Mouse (Mus musculus) spleen, adult 2 months (tissue): ENCODE measurements at regions not wholly inside any gene's neighbourhood (a gene's known extent, or its start where the extent isn't known, plus 50 kb on each side); places are given as distances from the start of the nearest gene placed in this dataset.

Source experiments
- DNase-seq, 2 experiments: peaks; one replicate each; pipeline versions ENCODE4 v3.0.0 to v3.0.0-alpha.2; 2012 to 2021; ENCODE audit warnings: low spot score in 2 of 2, low read depth in 1 of 2
- H3K27ac ChIP-seq: fragments of 200-500 bp; 2 replicates; pipeline ENCODE4 v1.5.1; 2012; ENCODE audit warnings: low read length, inconsistent platforms; ENCODE audit not compliant: insufficient read depth
- H3K27me3 ChIP-seq: fragments of 200-500 bp; 2 replicates; pipeline ENCODE4 v1.6.1; 2012; ENCODE audit warnings: mild to moderate bottlenecking, moderate library complexity, low read length, inconsistent platforms; ENCODE audit not compliant: control insufficient read depth, insufficient read depth
- H3K36me3 ChIP-seq: fragments of 200-500 bp; 2 replicates; pipeline ENCODE4 v1.6.1; 2012; ENCODE audit warnings: mild to moderate bottlenecking, low read length, inconsistent platforms; ENCODE audit not compliant: control insufficient read depth, insufficient read depth
- H3K4me1 ChIP-seq: fragments of 200-500 bp; 2 replicates; pipeline ENCODE4 v1.6.1; 2011; ENCODE audit warnings: inconsistent platforms; ENCODE audit not compliant: control insufficient read depth, insufficient read depth, insufficient read length
- H3K4me3 ChIP-seq: fragments of 200-500 bp; 2 replicates; pipeline ENCODE4 v1.5.1; 2011; ENCODE audit warnings: mild to moderate bottlenecking, inconsistent platforms; ENCODE audit not compliant: insufficient read depth, insufficient read length; ENCODE audit errors: extremely low read depth
- CTCF ChIP-seq: fragments of 200-500 bp; IDR thresholded peaks from 2 replicates; pipeline ENCODE4 v1.5.1; 2011; ENCODE audit warnings: mild to moderate bottlenecking, inconsistent platforms; ENCODE audit not compliant: insufficient read depth, insufficient read length, insufficient replicate concordance; ENCODE audit errors: extremely low read depth
- POLR2A ChIP-seq: fragments of 200-500 bp; IDR thresholded peaks from 2 replicates; pipeline ENCODE4 v1.6.1; 2011; ENCODE audit warnings: low read depth, low read length, inconsistent platforms
- WGBS: fragments of 180-500 bp; shearing (Covaris S2); methylation state at CpG from one replicate; pipeline ENCODE4 v1.1.7; 2018; 5-methylcytosine and 5-hydroxymethylcytosine counted together

DNA sequence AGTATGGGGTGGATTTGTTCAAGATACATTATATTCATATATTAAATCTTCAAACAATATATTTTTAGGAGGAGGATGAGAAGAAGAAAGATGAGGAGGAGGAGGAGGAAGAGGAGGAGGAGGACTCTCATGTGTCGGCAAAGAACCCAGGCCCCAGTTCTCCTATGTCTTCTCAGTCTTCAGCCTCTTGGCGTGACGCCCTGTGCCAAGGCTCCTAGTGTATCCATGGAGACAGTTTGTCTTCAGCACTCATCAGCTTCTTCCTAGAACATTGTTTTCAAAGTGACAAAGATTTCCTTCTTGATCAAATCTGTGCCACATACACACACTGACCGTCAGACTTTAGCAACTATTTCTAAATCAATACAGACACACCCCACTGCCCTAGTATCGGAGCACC, 156.4 kb upstream of the Tox3 start:
- TF ChIP-seq CTCF (no peak), POLR2A (no peak)
- Histone ChIP-seq H3K4me1 (no peaks in the 10 kb centered on the region), H3K36me3 (no peaks in the 10 kb centered on the region), H3K4me3 (no peak overlapping the region), H3K27ac (no peak overlapping the region), H3K27me3 (no peaks in the 10 kb centered on the region)
- DNase-seq = no peak
- 82% methylated on average over 5 of the region's 5 CpGs for WGBS

- Histone ChIP-seq H3K27me3 (no peaks in the 10 kb centered on the region), H3K36me3 (no peaks in the 10 kb centered on the region), H3K4me3 (no peak overlapping the region), H3K4me1 (no peaks in the 10 kb centered on the region), H3K27ac (no peak overlapping the region)
- 49% methylated on average over 2 of the region's 2 CpGs for WGBS
- DNase-seq = no peak
- TF ChIP-seq CTCF (no peak), POLR2A (no peak)
Observed at GRCm38 (mm10) chr8:90503306-90503705, 155.2 kb upstream of the Tox3 start.

DNA sequence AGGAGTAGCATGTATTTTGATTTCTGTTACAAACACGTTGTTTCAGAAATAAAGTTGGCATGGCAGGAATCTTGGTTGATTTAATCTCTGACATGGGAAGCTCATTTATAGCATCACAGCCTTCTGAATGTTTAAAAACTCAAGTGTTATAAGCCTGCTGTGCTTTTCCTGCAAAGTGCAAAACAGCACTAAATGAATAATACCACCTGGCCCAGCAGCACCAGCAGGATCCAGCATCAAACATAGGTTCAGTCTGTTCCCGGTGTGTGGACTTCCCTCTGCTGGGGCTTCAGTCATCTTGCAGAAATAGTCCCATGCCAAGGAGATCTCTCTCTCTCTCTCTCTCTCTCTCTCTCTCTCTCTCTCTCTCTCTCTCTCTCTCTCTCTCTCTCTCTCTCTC, 154.7 kb upstream of the Tox3 start:
- TF ChIP-seq CTCF (no peak), POLR2A (no peak)
- H3K27me3 ChIP-seq = no peaks in the 10 kb centered on the region
- H3K4me3 ChIP-seq = no peak overlapping the region
- H3K36me3 ChIP-seq = no peaks in the 10 kb centered on the region
- no peaks in the 10 kb centered on the region for H3K4me1 ChIP-seq
- 78% methylated on average over 2 of the region's 2 CpGs for WGBS
- no peak overlapping the region for H3K27ac ChIP-seq
- DNase-seq = no peak

DNA sequence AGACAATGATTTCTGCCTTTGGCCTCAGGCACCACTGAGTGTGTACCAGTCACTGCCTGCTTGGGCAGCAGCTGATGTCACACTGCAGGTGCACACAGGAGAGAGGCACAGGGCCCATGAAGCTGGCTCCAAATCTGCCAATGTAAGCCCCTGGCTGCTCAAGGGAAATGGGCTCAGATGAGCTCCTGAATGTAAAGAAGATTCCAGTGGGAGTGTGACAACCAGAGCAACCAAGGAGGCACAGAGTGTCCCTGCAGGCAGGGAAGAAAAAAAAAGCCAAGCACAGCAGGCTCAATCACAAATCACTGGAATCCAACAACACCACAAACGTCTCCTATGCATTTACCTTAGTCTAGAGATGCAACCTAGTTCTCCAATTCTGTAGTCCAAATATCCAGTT, 151.2 kb upstream of the Tox3 start:
- H3K27ac ChIP-seq = no peak overlapping the region
- no peak overlapping the region for H3K4me3 ChIP-seq
- WGBS = 52% methylated on average over 1 of the region's 1 CpGs
- H3K36me3 ChIP-seq = no peaks in the 10 kb centered on the region
- DNase-seq = no peak
- H3K4me1 ChIP-seq = no peaks in the 10 kb centered on the region
- no peaks in the 10 kb centered on the region for H3K27me3 ChIP-seq
- no peak for TF ChIP-seq POLR2A
- TF ChIP-seq CTCF = no peak

DNA sequence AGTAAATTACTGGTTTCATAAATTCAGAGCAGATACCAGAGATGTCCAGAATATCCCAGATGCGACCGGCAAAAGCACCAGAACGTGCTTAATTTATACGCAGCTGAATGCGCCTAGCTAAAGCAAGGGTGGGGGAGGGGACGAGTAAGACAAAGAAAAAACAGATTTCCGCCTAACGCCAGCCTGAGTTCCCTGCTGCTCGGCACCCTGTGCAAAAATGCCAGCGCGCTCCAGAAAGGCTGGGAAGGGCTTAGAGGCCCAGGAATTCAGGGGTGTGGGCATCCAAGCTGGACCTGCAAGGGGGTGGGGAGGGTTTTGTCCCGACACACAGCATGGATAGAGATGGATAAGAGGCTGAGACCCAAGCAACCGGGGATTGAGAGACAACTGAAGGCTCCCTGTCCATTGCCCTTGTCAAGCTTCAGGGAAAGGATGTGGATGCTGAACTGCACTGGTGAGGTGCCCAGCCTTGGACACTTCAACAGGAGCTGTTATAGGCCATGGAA, 148.6 kb upstream of the Tox3 start:
- H3K27ac ChIP-seq = no peak overlapping the region
- no peak for TF ChIP-seq POLR2A
- no peak for TF ChIP-seq CTCF
- H3K27me3 ChIP-seq = no peaks in the 10 kb centered on the region
- WGBS = 27% methylated on average over 13 of the region's 13 CpGs
- DNase-seq = no peak
- no peaks in the 10 kb centered on the region for H3K36me3 ChIP-seq
- H3K4me3 ChIP-seq = no peak overlapping the region
- H3K4me1 ChIP-seq = no peaks in the 10 kb centered on the region

GRCm38 (mm10) chr8:90495943-90496371, 147.8 kb upstream of the Tox3 start:
- Histone ChIP-seq H3K36me3 (no peaks in the 10 kb centered on the region), H3K4me3 (no peak overlapping the region), H3K27ac (no peak overlapping the region), H3K4me1 (no peaks in the 10 kb centered on the region), H3K27me3 (no peaks in the 10 kb centered on the region)
- DNase-seq = no peak
- TF ChIP-seq CTCF (no peak), POLR2A (no peak)
- 80% methylated on average over 5 of the region's 5 CpGs for WGBS

GRCm38 (mm10) chr8:90492521-90493225, 144.5 kb upstream of the Tox3 start:
- Histone ChIP-seq H3K4me3 (no peak overlapping the region), H3K4me1 (no peaks in the 10 kb centered on the region), H3K27me3 (no peaks in the 10 kb centered on the region), H3K27ac (no peak overlapping the region), H3K36me3 (no peaks in the 10 kb centered on the region)
- TF ChIP-seq CTCF (no peak), POLR2A (no peak)
- 69% methylated on average over 14 of the region's 14 CpGs for WGBS
- no peak for DNase-seq
